Mouse (Mus musculus): ENCODE measurements around the gene Uchl1.

GRCm38 (mm10) chr5:66718880-66719279 is 43.0 kb downstream of the Uchl1 start:
- TF ChIP-seq CTCF (conservative IDR thresholded peaks at IDR 0.05; ENCODE audit: insufficient read depth, insufficient read length, low read depth, low read length) (no peak), POLR2A (IDR thresholded peaks at IDR 0.05; ENCODE audit: low read depth, low read length) (no peak)
